Mouse (Mus musculus) Muller cell, postnatal 12 days (primary cell): Measurements from ENCODE around the gene Fkbp8.

Experiments
- DNase-seq: peaks from one replicate; pipeline ENCODE4 v3.0.0-alpha.2; 2015; ENCODE audit errors: inconsistent ontology term

Fkbp8 gene

DNA sequence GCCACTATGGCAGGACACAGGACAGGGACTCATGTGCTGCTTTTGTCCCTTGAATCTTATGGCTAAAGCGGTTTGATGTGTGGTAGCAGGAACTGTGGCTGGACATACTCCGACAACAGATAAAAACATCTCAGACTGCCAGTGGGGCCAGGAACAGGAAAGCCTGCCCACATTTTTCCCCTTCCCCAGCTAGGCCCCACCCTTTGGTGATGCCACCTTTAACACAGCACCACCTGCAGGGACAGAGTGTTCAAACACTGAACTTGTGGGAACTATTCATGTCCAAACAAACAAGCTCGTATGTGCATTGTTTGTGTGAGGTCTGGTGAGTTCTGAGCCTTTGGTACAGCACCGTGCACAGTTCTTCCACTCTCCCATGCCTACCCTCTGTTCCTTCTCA is 30.8 kb downstream of the Fkbp8 start:
- no peak for DNase-seq

- no peak for DNase-seq
Observed at GRCm38 (mm10) chr8:70558983-70559382, 31.5 kb downstream of the Fkbp8 start.

DNA sequence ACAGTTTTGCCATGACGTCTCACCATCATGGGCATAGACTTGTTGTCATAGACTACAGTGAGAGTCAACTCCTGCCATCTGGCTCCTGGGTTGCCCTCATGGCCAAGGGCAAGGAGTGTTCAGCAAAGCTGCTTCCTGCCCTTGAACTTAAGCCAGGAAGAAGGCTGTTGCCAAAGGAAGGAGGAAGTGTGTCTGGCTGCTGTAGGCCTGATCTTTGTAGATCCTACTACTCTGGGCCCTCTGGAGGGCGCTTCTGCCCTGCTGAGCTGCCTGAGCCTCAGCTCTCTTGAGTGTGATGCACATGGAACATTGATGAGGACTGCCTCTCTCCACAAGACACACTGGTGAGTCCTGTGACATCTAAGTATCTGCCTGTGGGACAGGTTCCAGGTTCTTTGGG is 32.6 kb downstream of the Fkbp8 start:
- no peak for DNase-seq

DNA sequence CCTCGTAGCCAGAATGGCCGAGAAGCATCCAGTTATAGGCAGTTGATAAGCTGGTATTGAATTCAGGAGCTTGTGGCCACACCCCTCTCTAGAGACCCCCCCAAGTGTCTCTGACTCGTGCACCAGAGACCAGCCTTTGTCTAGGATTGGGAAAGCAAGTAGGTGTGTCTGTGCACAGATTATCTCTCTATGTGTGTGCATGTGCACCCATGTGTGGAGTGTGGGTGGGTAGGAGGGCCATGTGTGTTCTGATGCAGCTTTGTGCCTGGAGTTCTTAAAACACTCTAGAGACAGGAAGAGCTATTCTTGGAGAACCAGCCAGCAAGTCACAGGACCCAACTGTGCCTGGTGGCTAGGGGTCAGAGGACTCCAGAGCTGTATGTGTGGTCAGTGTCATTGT is 33.0 kb downstream of the Fkbp8 start:
- DNase-seq = no peak

- DNase-seq = no peak
Observed at GRCm38 (mm10) chr8:70561357-70561756, 33.8 kb downstream of the Fkbp8 start.

- DNase-seq = peak; percentile 52
Observed at GRCm38 (mm10) chr8:70561809-70562535, 34.4 kb downstream of the Fkbp8 start.

- DNase-seq = no peak
Observed at GRCm38 (mm10) chr8:70562802-70563201, 35.3 kb downstream of the Fkbp8 start.

DNA sequence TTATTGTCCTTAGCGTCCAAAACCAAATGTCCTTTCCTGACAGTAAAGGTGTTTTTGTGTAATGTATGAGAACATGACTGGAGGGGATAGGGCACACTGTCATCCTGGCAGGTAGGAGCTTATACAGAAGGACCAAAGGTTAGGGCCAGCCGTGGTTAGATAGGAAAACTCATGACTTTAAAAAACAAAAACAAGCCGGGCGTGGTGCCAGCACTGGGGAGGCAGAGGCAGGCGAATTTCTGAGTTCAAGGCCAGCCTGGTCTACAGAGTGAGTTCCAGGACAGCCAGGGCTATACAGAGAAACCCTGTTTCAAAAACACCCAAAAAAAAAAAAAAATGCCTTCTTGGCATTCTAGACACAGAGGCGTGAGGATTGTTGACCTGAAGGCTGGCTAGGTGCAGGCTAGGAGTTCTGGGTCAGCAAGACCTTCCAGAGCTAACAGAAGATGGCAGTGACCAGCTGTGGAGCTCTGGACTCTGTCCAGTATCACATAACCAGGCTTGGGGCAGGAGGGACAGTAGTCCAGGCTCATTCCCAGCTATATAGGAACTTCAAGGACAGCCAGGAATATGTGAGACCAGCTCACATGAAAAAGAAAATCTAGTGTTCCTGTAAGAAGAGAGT is 36.4 kb downstream of the Fkbp8 start:
- no peak for DNase-seq

DNA sequence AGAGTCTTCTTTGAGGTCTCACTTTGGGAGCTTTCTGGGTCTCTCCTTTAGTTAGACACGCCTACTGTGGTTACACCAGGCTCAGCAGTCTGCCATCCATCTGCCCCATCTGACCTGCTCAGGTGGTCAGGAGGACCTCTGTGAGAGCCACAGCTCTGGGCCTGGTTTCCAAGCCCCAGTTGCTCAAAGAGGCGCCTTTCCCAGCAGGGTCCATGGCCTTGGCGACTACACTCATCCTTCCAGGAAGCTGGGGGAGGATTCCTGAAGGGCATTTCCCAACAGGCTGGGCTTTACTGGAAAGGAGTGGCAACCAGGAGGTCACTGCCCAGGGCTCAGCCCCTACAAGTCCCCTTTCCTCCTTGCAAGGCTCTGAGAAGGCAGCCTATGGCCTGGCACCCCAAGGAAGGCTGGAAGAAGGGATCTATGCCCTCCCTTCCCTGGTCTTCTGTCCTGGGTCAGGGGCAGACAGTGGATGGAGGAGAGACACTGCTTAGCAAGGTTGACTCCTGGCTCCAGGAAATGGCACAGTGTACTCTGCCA is 37.2 kb downstream of the Fkbp8 start:
- no peak for DNase-seq

- DNase-seq = no peak
Observed at GRCm38 (mm10) chr8:70565561-70565960, 38.0 kb downstream of the Fkbp8 start.

DNA sequence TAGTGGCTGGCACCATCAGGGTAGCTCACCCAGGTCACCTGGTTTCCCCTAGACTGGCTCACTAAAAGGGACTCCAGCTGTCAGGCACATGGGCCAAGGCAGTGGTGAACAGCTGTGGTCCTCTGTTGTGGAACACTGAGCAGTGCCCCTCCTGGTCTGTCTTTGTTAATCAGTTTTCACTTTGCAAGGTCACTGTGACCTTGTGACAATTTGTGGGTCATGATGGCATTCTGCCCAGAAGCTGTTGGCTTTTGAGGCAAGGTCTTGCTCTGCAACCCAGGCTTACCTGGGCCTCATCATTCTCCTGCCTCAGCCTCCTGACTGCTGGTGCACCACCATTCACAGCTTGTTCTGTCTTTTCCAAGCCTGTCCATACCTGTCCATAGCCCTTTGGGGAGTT is 42.8 kb downstream of the Fkbp8 start:
- no peak for DNase-seq

GRCm38 (mm10) chr8:70570990-70571389 is 43.5 kb downstream of the Fkbp8 start:
- DNase-seq = peak; percentile 58

DNA sequence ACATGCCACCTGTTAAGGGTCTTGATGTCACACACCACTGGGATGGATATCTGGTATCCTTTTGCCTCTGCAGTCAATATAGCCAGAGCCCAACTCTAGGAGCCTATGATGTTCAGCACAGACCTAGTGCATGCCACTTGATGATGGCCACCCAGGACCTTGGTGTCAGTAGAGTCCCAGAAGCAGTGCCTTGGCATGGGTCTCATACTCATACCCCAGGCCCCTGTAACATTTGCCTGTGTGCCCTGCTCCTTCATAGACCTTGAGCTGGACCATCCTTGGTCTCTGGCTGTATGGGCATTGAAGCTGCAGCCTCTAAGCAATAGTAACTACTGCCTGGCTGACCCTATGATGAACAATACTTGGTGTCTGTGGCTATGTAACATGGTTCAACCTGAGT is 46.8 kb downstream of the Fkbp8 start:
- no peak for DNase-seq

DNA sequence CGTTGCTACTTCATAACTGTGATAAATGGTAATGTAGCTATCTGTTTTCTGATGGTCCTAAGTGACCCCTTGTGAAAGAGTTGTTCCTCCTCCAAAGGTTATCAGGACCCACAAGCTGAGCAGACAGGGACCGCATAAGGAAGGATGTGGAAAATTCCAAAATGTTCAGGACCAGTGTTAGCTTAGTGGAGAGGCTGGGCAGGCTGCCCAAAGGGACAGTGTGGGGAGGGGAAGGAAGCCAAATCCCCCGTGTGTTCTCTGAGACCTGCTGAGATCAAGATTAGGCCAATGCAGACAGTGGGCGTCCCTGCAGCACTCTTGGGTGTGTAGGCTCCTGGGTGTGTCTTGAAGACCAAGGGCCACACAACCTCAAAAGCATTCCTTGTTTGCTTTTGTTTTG is 47.4 kb downstream of the Fkbp8 start:
- no peak for DNase-seq

GRCm38 (mm10) chr8:70577207-70577606 is 49.7 kb downstream of the Fkbp8 start:
- no peak for DNase-seq

DNA sequence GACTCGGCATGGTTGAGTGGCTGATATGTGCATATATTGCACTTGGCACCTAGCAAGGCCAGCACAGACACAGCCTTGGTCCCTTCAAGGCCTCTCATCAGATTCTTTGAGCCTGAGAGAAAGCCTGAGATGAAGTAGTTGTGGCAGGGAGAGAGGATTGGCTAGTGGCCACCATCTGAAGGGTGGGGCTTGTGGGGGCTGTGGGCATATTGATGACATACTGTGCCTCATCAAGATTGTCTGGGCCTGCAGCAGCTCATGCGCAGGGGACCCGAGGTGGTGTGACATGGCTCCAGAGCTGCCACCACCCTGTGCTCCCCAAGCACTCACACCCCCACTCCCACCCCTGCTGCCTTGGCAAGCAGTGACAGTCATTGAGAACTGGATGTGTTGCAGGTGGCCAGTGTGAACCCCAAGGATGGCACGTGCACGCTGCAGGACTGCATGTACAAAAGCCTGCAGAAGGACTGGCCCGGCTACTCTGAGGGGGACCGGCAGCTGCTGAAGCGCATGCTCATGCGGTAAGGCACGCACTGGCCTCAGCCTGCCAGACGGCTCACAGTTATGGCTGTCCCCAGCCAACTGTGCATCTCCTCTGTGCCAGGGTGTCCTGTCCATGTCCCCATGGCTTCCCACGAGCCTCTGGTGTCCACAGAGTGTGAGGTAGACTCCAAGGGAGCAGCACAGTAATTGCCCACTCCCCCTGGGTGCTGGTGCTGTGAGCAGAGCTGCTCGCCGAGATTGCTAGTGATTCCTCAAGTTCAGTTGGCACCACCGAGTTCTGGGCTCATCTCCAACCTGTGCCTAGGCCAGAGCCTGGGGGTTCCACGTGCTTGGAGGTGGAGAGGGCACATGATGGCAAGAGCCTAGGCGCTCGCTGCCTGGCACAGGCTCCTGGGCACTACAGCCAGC is 56.2 kb downstream of the Fkbp8 start:
- DNase-seq = no peak

GRCm38 (mm10) chr8:70584606-70585257 is 57.2 kb downstream of the Fkbp8 start:
- DNase-seq = no peak
